Mouse (Mus musculus) heart, embryonic 12.5 days (tissue): Measurements from ENCODE around the gene Stk35. TPM values are rescaled to one million over a fixed set of nuclear protein-coding genes. Genes with fewer than 3 reads are reported as not detected.

ENCODE experiments used
- ATAC-seq: fragments of 200-750 bp; cut with Nextera tagmentation; 2 replicates; pipeline ENCODE4 v1.8.0; 2017; ENCODE audit warnings: moderate TSS enrichment, moderate library complexity; ENCODE audit not compliant: insufficient number of reproducible peaks, low FRiP score
- H3K27ac ChIP-seq: fragments of 300-500 bp; sonication (generic); 2 replicates; pipeline ENCODE4 v1.5.1; 2016; ENCODE audit warnings: mild to moderate bottlenecking, moderate library complexity; ENCODE audit not compliant: poor library complexity, severe bottlenecking
- H3K27me3 ChIP-seq: fragments of 300-500 bp; sonication (generic); replicated peaks from 2 replicates; pipeline ENCODE4 v1.6.1; 2016; ENCODE audit warnings: mild to moderate bottlenecking, moderate library complexity
- H3K36me3 ChIP-seq: fragments of 300-500 bp; sonication (generic); 2 replicates; pipeline ENCODE4 v1.6.1; 2016; ENCODE audit warnings: mild to moderate bottlenecking, moderate library complexity
- H3K4me1 ChIP-seq: fragments of 300-500 bp; sonication (generic); replicated peaks from 2 replicates; pipeline ENCODE4 v1.6.1; 2016; ENCODE audit warnings: mild to moderate bottlenecking
- H3K4me2 ChIP-seq: fragments of 300-500 bp; sonication (generic); 2 replicates; pipeline ENCODE4 v1.6.1; 2016; ENCODE audit warnings: mild to moderate bottlenecking, moderate library complexity
- H3K4me3 ChIP-seq: fragments of 300-500 bp; sonication (generic); 2 replicates; pipeline ENCODE4 v1.5.1; 2016; ENCODE audit warnings: mild to moderate bottlenecking
- H3K9ac ChIP-seq: fragments of 300-500 bp; sonication (generic); 2 replicates; pipeline ENCODE4 v1.6.1; 2016; ENCODE audit warnings: mild to moderate bottlenecking, moderate library complexity
- H3K9me3 ChIP-seq: fragments of 300-500 bp; sonication (generic); replicated peaks from 2 replicates; pipeline ENCODE4 v1.6.1; 2016; ENCODE audit warnings: mild to moderate bottlenecking, moderate library complexity
- WGBS: fragments of 180-500 bp; shearing (Covaris S2); methylation state at CpG from one replicate; pipeline ENCODE4 v1.1.7; 2016; 5-methylcytosine and 5-hydroxymethylcytosine counted together
- polyA plus RNA-seq: library from polyadenylated mRNA; unstranded; fragments of >200 nt; fragmentation: Nextera tagmentation; extraction: Ambion mirVana; gene quantifications from 2 replicates; pipeline ENCODE4 v1.2.1, GENCODE M21; 2016

The Stk35 gene
- polyA plus RNA-seq, 1 experiment from 2014 or later, result 10.7 TPM

DNA sequence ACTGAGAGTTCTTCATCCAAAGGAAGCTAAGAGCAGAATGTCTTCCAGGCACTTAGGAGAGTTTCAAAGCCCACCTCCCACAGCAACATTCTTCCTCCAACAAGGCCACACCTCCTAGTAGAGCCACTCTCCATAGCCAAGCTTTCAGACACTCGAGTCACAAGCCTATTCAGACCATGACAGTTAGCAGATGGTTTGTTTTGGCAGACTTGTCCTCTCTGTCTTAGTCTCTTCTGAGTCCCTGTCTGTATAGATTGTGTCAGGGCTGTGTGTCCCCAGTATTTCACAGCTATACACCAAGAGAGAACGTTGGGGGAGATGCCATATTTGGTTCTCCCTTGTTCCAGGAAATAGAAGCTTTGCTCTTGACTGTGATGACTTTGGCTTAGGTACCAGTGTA lies 14.8 kb downstream of the Stk35 start:
- H3K4me1 ChIP-seq, result peaks cover 46% of the 10 kb centered on the region

DNA sequence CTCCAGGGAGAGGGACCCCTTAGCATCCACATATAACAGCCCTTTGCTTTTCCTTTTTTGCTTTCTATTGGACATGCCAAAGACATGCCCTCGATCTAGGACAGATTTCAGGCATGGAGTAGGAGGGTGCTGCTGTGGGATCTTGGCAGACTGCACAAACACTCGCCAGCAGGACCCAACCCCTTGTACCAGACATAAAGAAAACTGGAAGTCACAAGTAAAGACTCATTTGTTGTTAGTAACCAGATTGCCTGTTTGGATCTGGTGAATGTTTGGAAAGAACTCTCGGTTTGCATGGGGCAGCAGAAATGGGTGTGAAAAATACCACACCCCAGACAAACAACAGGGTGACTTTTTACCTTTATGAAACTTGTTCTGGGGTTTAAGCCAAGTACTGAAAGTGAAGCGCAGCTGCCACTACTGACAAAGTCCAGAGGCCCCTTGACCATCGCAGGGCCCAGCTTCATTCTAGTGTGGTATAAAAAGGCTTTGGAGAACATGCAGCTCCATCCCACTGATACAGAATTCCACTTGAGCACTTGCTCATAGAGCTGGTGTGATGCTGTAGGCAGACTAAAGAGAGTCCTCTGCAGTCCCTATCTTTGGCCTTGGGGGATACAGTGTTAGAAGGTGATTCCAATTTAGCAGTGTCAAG lies 17.4 kb downstream of the Stk35 start:
- Histone ChIP-seq H3K9ac (no peak overlapping the region), H3K27ac (peak overlapping the region; percentile 22; the same call in 1 of the 2 replicates), H3K27me3 (no peaks in the 10 kb centered on the region), H3K4me1 (peaks cover 64% of the 10 kb centered on the region), H3K36me3 (peaks cover 20% of the 10 kb centered on the region), H3K4me3 (no peak overlapping the region), H3K4me2 (no peak overlapping the region), H3K9me3 (no peaks in the 10 kb centered on the region)
- ATAC-seq, result no peak
- 68% methylated on average over 5 of the region's 5 CpGs for WGBS

More for the DNA sequence above, 14.8 kb downstream of the Stk35 start:
- H3K4me2 ChIP-seq, result no peak overlapping the region
- no peak overlapping the region for H3K27ac ChIP-seq
- no peaks in the 10 kb centered on the region for H3K27me3 ChIP-seq
- H3K4me3 ChIP-seq, result no peak overlapping the region
- H3K36me3 ChIP-seq, result peaks cover 39% of the 10 kb centered on the region
- ATAC-seq, result no peak
- H3K9me3 ChIP-seq, result no peaks in the 10 kb centered on the region
- H3K9ac ChIP-seq, result no peak overlapping the region
- WGBS, result 60% methylated on average over 2 of the region's 2 CpGs

DNA sequence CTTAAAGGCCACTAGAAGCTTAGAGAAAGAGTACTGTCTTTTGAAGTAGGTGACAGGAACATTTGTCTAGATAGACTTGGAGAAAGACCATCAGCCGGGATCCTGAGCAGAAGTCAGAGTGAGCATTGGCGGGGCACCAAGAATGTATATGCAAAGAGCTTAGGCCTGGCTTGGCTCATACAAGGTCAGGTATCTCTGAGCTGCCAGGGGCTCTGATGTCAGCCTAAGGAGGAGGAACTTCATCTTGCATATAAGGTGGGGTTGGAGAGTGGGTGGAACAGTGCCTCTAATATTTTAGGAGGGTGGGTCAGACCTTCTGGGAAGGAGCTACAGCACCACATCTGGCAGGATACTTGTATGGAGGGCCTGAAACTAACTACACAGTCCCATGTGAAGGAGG lies 18.6 kb downstream of the Stk35 start:
- Histone ChIP-seq H3K4me1 (peaks cover 66% of the 10 kb centered on the region), H3K9ac (no peak overlapping the region), H3K36me3 (peaks cover 15% of the 10 kb centered on the region), H3K4me3 (no peak overlapping the region), H3K4me2 (no peak overlapping the region), H3K27ac (peak overlapping the region; percentile 22; the same call in 1 of the 2 replicates), H3K9me3 (no peaks in the 10 kb centered on the region), H3K27me3 (no peaks in the 10 kb centered on the region)
- ATAC-seq, result no peak
- WGBS, result 42% methylated on average over 2 of the region's 2 CpGs

DNA sequence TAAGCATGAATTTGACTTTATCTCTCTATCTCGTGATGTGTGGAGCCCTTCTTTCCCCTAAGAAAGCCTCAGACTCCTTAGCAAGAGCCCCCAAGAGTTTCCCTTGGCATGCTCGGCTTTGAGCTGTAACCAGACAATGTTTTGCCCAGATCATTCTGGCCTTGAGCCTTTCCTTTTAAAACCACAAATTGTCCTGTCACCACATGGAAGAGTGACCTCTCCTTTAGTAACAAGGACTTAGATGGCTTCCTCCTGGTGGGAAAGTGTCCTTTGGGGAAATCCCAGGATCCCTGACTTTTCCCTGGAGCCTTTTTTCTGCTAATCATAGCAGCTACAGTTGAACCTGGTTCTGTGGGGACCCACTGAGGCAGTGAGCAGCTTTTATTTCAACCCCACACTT lies 19.2 kb downstream of the Stk35 start:
- peaks cover 62% of the 10 kb centered on the region for H3K4me1 ChIP-seq
- no peaks in the 10 kb centered on the region for H3K9me3 ChIP-seq
- no peak overlapping the region for H3K4me2 ChIP-seq
- no peaks in the 10 kb centered on the region for H3K27me3 ChIP-seq
- no peak for ATAC-seq
- no peak overlapping the region for H3K27ac ChIP-seq
- H3K9ac ChIP-seq, result no peak overlapping the region
- 63% methylated on average over 2 of the region's 2 CpGs for WGBS
- peaks cover 21% of the 10 kb centered on the region for H3K36me3 ChIP-seq
- no peak overlapping the region for H3K4me3 ChIP-seq

DNA sequence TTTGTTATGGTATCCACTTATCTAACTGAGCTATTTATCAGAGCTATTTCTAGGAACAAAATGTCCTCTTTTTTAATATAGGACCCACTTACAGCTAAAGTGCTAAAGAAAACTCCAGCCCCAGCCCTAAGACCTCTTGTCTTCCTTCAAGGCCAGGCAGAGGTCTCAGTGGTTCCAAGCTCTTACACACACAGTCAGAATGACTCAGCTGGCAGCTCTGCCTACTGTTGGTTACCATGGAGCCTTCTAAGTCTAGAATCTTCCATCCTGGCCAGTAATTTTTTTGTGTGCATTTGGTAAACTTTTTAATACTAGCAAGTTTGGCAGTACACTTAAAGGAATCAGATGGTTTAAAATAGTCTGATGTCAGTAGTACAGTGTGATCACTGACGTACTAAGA lies 19.6 kb downstream of the Stk35 start:
- H3K27ac ChIP-seq, result no peak overlapping the region
- no peak overlapping the region for H3K9ac ChIP-seq
- 85% methylated on average over 1 of the region's 1 CpGs for WGBS
- H3K4me3 ChIP-seq, result no peak overlapping the region
- peaks cover 21% of the 10 kb centered on the region for H3K36me3 ChIP-seq
- peaks cover 58% of the 10 kb centered on the region for H3K4me1 ChIP-seq
- ATAC-seq, result no peak
- H3K4me2 ChIP-seq, result no peak overlapping the region
- H3K9me3 ChIP-seq, result no peaks in the 10 kb centered on the region
- H3K27me3 ChIP-seq, result no peaks in the 10 kb centered on the region

DNA sequence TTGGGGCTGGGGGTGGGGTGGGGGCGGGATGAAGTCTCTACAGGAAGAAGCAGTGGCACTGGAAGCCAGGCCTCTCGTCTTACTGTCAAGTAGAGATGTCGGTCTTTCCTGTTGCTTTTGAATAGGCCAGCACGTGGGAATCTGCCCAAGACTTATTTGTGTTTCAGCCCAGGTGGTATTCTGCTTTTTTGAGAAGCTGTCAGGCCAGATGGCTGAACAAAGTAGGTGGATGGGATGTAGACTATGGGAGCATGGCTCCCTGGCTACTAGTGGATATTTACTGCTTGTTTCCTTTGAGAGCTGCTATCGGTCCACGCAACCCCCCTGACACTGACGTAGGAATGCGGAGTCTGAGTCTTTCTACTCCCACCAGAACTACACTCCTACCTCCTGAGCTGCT lies 20.7 kb downstream of the Stk35 start:
- peaks cover 52% of the 10 kb centered on the region for H3K4me1 ChIP-seq
- no peak overlapping the region for H3K27ac ChIP-seq
- 63% methylated on average over 8 of the region's 8 CpGs for WGBS

DNA sequence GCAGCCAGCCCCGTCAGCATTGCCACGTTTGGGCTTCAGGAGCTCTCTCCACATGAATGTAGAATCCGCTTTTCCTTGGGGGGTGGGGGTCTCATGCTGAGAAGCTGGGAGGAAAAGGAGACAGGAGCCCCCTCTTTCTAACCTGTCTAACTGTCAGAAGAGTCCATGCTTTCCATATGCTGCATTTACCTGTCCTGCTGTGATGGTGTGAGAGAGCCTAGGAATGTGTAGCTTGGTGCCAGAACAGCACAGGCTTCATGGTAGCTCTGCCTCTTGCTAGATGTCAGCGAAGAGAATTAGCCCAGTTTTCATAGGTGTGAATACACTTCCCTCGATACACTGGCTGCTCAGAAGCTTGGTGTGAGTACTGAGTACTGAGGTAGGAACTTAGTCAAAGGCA lies 21.3 kb downstream of the Stk35 start:
- ATAC-seq, result no peak
- Histone ChIP-seq H3K27me3 (no peaks in the 10 kb centered on the region), H3K4me3 (no peak overlapping the region), H3K4me2 (no peak overlapping the region), H3K9me3 (no peaks in the 10 kb centered on the region), H3K36me3 (peaks cover 21% of the 10 kb centered on the region), H3K9ac (no peak overlapping the region), H3K27ac (no peak overlapping the region), H3K4me1 (peaks cover 57% of the 10 kb centered on the region)
- WGBS, result 88% methylated on average over 5 of the region's 5 CpGs

More for the DNA sequence above, 20.7 kb downstream of the Stk35 start:
- Histone ChIP-seq H3K4me2 (no peak overlapping the region), H3K9ac (no peak overlapping the region), H3K36me3 (peaks cover 23% of the 10 kb centered on the region), H3K4me3 (no peak overlapping the region), H3K9me3 (no peaks in the 10 kb centered on the region), H3K27me3 (no peaks in the 10 kb centered on the region)
- ATAC-seq, result no peak

DNA sequence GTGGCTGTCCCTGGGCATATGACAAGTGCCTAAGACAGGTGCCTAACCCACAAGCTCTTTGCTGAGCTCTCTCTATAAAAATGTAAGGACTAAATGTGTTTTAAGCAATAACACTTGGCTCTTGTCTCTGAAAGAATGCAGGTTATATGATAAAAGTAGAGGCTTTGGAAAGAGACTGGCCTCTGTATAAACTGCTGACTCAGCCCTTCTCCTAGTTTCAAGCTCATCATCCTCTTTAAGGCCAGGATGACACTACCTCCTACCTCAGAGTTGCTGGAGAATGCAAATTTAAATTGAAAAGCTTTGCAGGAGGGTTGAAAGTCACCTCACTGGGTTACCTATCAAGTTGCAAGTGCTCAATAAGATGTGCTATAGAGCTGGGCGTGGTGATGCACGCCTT lies 23.0 kb downstream of the Stk35 start:
- Histone ChIP-seq H3K27ac (no peak overlapping the region), H3K9ac (no peak overlapping the region), H3K36me3 (peaks cover 29% of the 10 kb centered on the region), H3K4me3 (no peak overlapping the region), H3K9me3 (no peaks in the 10 kb centered on the region), H3K27me3 (no peaks in the 10 kb centered on the region), H3K4me2 (no peak overlapping the region), H3K4me1 (peaks cover 47% of the 10 kb centered on the region)
- no peak for ATAC-seq
- WGBS, result 95% methylated on average over 2 of the region's 2 CpGs

DNA sequence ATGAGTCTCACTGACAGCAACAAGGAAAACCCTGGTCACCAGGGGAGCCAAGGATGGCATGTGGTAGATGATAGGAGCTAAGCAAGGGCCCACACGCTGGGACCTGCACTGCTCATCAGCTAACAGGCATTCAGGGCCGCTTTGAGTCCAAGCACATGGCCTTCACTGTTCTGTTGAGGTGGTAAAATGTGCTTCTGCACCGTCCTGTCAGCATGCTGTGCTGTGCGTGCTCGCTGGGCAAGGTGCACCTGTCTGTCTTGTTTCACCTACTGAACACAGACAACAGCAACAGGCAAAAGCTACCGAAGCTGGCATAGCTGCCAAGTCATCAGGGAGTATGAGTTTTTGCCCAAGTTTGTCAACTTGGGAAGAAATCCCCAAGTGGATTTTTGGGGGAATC lies 23.9 kb downstream of the Stk35 start:
- H3K4me3 ChIP-seq, result no peak overlapping the region
- no peaks in the 10 kb centered on the region for H3K9me3 ChIP-seq
- H3K27ac ChIP-seq, result no peak overlapping the region
- WGBS, result 90% methylated on average over 6 of the region's 6 CpGs
- H3K4me1 ChIP-seq, result peaks cover 46% of the 10 kb centered on the region
- H3K4me2 ChIP-seq, result no peak overlapping the region
- no peak for ATAC-seq
- no peaks in the 10 kb centered on the region for H3K27me3 ChIP-seq
- no peak overlapping the region for H3K9ac ChIP-seq
- H3K36me3 ChIP-seq, result peaks cover 35% of the 10 kb centered on the region

DNA sequence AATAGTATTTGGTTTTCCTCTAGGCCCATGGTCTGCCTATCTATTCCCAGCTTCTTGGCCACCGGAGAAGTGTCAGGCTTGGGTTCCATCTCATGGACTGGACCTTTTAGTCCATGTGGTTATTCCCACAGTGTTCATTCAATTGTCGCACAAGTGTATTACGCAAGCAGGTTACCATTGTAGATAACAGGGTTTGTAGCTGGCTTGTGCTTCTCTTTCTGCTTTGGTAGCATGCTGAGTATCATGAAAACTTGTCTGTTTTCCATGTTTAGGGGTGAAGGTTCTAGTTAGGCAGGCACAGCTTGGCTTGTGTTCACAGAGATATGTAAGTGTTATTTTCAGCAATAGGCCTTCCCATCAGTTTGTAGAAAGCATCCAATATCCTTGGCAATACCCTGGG lies 25.8 kb downstream of the Stk35 start:
- Histone ChIP-seq H3K27ac (no peak overlapping the region), H3K4me1 (peaks cover 34% of the 10 kb centered on the region), H3K9ac (no peak overlapping the region), H3K4me3 (no peak overlapping the region), H3K4me2 (no peak overlapping the region), H3K27me3 (no peaks in the 10 kb centered on the region), H3K9me3 (no peaks in the 10 kb centered on the region), H3K36me3 (peaks cover 53% of the 10 kb centered on the region)
- WGBS, result 94% methylated on average over 3 of the region's 3 CpGs
- no peak for ATAC-seq

DNA sequence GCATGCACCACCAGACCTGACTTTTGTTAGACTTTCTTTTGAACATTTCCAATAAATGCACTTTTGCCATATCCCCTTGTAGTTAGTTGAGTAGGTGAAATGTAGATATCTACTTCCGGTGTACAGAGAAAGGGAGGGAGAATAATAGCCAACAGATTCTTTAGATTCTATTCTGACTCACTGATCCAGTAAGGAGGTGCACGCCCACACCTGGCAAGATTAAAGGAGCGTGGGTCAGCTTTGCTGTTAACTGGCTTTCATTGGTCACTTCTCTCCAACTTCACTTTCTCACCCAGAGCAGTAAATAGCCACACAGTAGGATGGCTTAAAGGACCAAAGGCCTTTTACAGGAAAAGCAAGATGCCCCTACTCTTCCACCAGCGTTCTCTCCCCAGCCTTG lies 32.7 kb downstream of the Stk35 start:
- H3K27ac ChIP-seq, result no peak overlapping the region
- no peaks in the 10 kb centered on the region for H3K9me3 ChIP-seq
- no peaks in the 10 kb centered on the region for H3K27me3 ChIP-seq
- no peak overlapping the region for H3K4me3 ChIP-seq
- peaks cover 37% of the 10 kb centered on the region for H3K36me3 ChIP-seq
- H3K4me1 ChIP-seq, result peaks cover 20% of the 10 kb centered on the region; the same call in 1 of the 2 replicates
- no peak overlapping the region for H3K9ac ChIP-seq
- no peak for ATAC-seq
- no peak overlapping the region for H3K4me2 ChIP-seq
- WGBS, result 79% methylated on average over 4 of the region's 4 CpGs

DNA sequence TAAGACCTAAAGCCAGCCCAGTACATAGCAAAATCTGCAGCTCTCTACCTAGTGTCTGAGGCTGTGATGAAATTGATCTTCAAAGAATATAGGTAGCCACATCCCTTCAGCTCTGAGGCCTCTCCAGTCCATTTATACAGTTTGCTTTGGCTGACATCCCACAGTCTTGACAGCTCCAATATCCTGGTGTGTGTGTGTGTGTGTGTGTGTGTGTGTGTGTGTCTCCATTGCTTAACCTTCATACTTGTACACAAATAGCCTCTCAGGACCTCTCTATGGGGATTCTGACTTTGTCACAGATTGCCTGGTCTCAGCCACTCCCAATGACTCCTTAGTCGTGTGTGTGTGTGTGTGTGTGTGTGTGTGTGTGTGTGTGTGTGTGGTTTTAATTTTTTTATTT lies 33.9 kb downstream of the Stk35 start:
- H3K4me2 ChIP-seq, result no peak overlapping the region
- H3K36me3 ChIP-seq, result peaks cover 24% of the 10 kb centered on the region
- H3K4me1 ChIP-seq, result peaks cover 12% of the 10 kb centered on the region; the same call in 1 of the 2 replicates
- H3K27ac ChIP-seq, result no peak overlapping the region
- H3K4me3 ChIP-seq, result no peak overlapping the region
- no peak for ATAC-seq
- WGBS, result 69% methylated on average over 1 of the region's 1 CpGs
- no peaks in the 10 kb centered on the region for H3K27me3 ChIP-seq
- H3K9ac ChIP-seq, result no peak overlapping the region
- H3K9me3 ChIP-seq, result no peaks in the 10 kb centered on the region
